Mouse (Mus musculus) right cerebral cortex, postnatal 4 days (tissue): ENCODE data around the gene Inpp5a.
A peak's percentile ranks its signal among the peaks of the same experiment; 100 is the strongest.

Experiments
- DNase-seq: peaks from one replicate; pipeline ENCODE4 v3.0.0-alpha.2; 2022

Gene Inpp5a

GRCm38 (mm10) chr7:139450186-139450998 is 61.5 kb downstream of the Inpp5a start:
- no peak for DNase-seq

GRCm38 (mm10) chr7:139451711-139452110 is 62.8 kb downstream of the Inpp5a start:
- DNase-seq: no peak

GRCm38 (mm10) chr7:139452199-139452598 is 63.3 kb downstream of the Inpp5a start:
- no peak for DNase-seq

GRCm38 (mm10) chr7:139453198-139453597 is 64.3 kb downstream of the Inpp5a start:
- DNase-seq: no peak

GRCm38 (mm10) chr7:139454285-139454684 is 65.4 kb downstream of the Inpp5a start:
- no peak for DNase-seq

- no peak for DNase-seq
Measured at GRCm38 (mm10) chr7:139456759-139457158, 67.8 kb downstream of the Inpp5a start.

GRCm38 (mm10) chr7:139461344-139461743 is 72.4 kb downstream of the Inpp5a start:
- no peak for DNase-seq

GRCm38 (mm10) chr7:139462142-139462541 is 73.2 kb downstream of the Inpp5a start:
- DNase-seq: no peak

GRCm38 (mm10) chr7:139465538-139465937 is 76.6 kb downstream of the Inpp5a start:
- no peak for DNase-seq

GRCm38 (mm10) chr7:139466484-139467176 is 77.7 kb downstream of the Inpp5a start:
- no peak for DNase-seq

- no peak for DNase-seq
Measured at GRCm38 (mm10) chr7:139467177-139467895, 78.4 kb downstream of the Inpp5a start.

GRCm38 (mm10) chr7:139467896-139468279 is 79.0 kb downstream of the Inpp5a start:
- DNase-seq: no peak

- no peak for DNase-seq
Measured at GRCm38 (mm10) chr7:139468440-139468839, 79.5 kb downstream of the Inpp5a start.

- DNase-seq: no peak
Measured at GRCm38 (mm10) chr7:139469457-139469856, 80.5 kb downstream of the Inpp5a start.

GRCm38 (mm10) chr7:139470481-139470880 is 81.6 kb downstream of the Inpp5a start:
- no peak for DNase-seq

- DNase-seq: no peak
Measured at GRCm38 (mm10) chr7:139472052-139472451, 83.1 kb downstream of the Inpp5a start.

GRCm38 (mm10) chr7:139472865-139473549 is 84.1 kb downstream of the Inpp5a start:
- DNase-seq: peak; percentile 81

GRCm38 (mm10) chr7:139475896-139476295 is 87.0 kb downstream of the Inpp5a start:
- DNase-seq: no peak

GRCm38 (mm10) chr7:139476700-139477099 is 87.8 kb downstream of the Inpp5a start:
- no peak for DNase-seq

- DNase-seq: no peak
Measured at GRCm38 (mm10) chr7:139477748-139478147, 88.8 kb downstream of the Inpp5a start.

GRCm38 (mm10) chr7:139479077-139479476 is 90.2 kb downstream of the Inpp5a start:
- no peak for DNase-seq

- DNase-seq: no peak
Measured at GRCm38 (mm10) chr7:139479626-139480025, 90.7 kb downstream of the Inpp5a start.
